In genomic region chr12:113484971-113485485, GRCm38 (mm10) we compare ENCODE assay signal across 15 mouse cellular contexts. TPM values are rescaled to one million over a fixed set of nuclear protein-coding genes. Genes with fewer than 3 reads are reported as not detected.
A peak's percentile ranks its signal among the peaks of the same experiment; 100 is the strongest.
DNase-seq lines count a peak whose midpoint lies in the region; ATAC-seq and TF ChIP-seq lines count a peak whose summit lies in the region.
"Had no signal": no experiment of that assay in that cellular context is flagged by ENCODE, and none has a peak within 500 bp of the region (broad histone marks: within the 10 kb centered on the region; RNA-seq: fewer than 3 reads in every experiment).

No protein-coding gene starts in this region.

- no peaks in the 10 kb centered on the region for H3K36me3 ChIP-seq in heart, embryonic 10.5 days
- no peaks in the 10 kb centered on the region for H3K36me3 ChIP-seq in thymus, adult 2 months (ENCODE audit: control insufficient read depth, insufficient read depth, low read length)
- H3K36me3 ChIP-seq in hindbrain, postnatal 0 days (ENCODE audit: insufficient read depth, low read length) = no peaks in the 10 kb centered on the region
- H3K36me3 ChIP-seq in hindbrain, embryonic 14.5 days (replicated peaks; ENCODE audit: control insufficient read depth, insufficient read depth) = no peaks in the 10 kb centered on the region
- H3K36me3 ChIP-seq: embryonic facial prominence, embryonic 13.5 days; heart, embryonic 15.5 days had no signal

- 32% methylated on average over 2 of the region's 2 CpGs for WGBS in heart, embryonic 10.5 days
- 10% methylated on average over 2 of the region's 2 CpGs for WGBS in thymus, adult 2 months
- 28% methylated on average over 2 of the region's 2 CpGs for WGBS in hindbrain, postnatal 0 days
- 41% methylated on average over 2 of the region's 2 CpGs for WGBS in hindbrain, embryonic 14.5 days

- peak; percentile 59; the same call in 1 of the 2 replicates for ATAC-seq in common myeloid progenitor, adult 5-6 weeks (replicated peaks; ENCODE audit: low read depth, poor library complexity, severe bottlenecking)
- ATAC-seq in hindbrain, postnatal 0 days = no peak
- no peak for ATAC-seq in hindbrain, embryonic 14.5 days (ENCODE audit: low FRiP score)
- ATAC-seq: forebrain, postnatal 0 days; midbrain, embryonic 16.5 days had no signal

- no peak overlapping the region for H3K4me2 ChIP-seq in hindbrain, postnatal 0 days (ENCODE audit: low read depth, low read length)
- H3K4me2 ChIP-seq in hindbrain, embryonic 14.5 days (replicated peaks) = no peak overlapping the region
- H3K4me2 ChIP-seq: embryonic facial prominence, embryonic 13.5 days; heart, embryonic 15.5 days had no signal

- no peak for TF ChIP-seq CTCF in thymus, adult 2 months (IDR thresholded peaks at IDR 0.05; ENCODE audit: borderline replicate concordance, control insufficient read depth, extremely low read depth, insufficient read depth, low read length, poor library complexity)
- no peak for TF ChIP-seq CTCF in hindbrain, postnatal 0 days (IDR thresholded peaks at IDR 0.05; ENCODE audit: low read depth)

- no peak overlapping the region for H3K4me3 ChIP-seq in heart, embryonic 10.5 days
- H3K4me3 ChIP-seq in thymus, adult 2 months (ENCODE audit: control insufficient read depth, insufficient read depth, low read length) = no peak overlapping the region
- no peak overlapping the region for H3K4me3 ChIP-seq in hindbrain, postnatal 0 days (ENCODE audit: low read length)
- no peak overlapping the region for H3K4me3 ChIP-seq in hindbrain, embryonic 14.5 days (replicated peaks; ENCODE audit: low read length)
- H3K4me3 ChIP-seq: embryonic facial prominence, embryonic 13.5 days; heart, embryonic 15.5 days had no signal

- no peaks in the 10 kb centered on the region for H3K4me1 ChIP-seq in heart, embryonic 10.5 days
- H3K4me1 ChIP-seq in thymus, adult 2 months (replicated peaks; ENCODE audit: control insufficient read depth, insufficient read depth, low read length) = peaks cover 4% of the 10 kb centered on the region; the same call in 1 of the 2 replicates
- no peaks in the 10 kb centered on the region for H3K4me1 ChIP-seq in hindbrain, postnatal 0 days (ENCODE audit: insufficient read depth, low read length)
- H3K4me1 ChIP-seq in hindbrain, embryonic 14.5 days (replicated peaks; ENCODE audit: control insufficient read depth, insufficient read depth, low read length) = no peaks in the 10 kb centered on the region
- H3K4me1 ChIP-seq: embryonic facial prominence, embryonic 13.5 days; heart, embryonic 15.5 days had no signal

- TF ChIP-seq POLR2A in thymus, adult 2 months (IDR thresholded peaks at IDR 0.05; ENCODE audit: control insufficient read depth, extremely low read depth, insufficient read depth, low read length, poor library complexity) = no peak

- DNase-seq in heart, embryonic 10.5 days (ENCODE audit: low spot score) = peak; percentile 22
- DNase-seq in heart, adult 8-10 months (ENCODE audit: low spot score) = no peak
- DNase-seq in thymus, adult 2 months = peak; percentile 33
- DNase-seq in thymus, adult 18-20 months = no peak
- DNase-seq in hindbrain, postnatal 0 days (ENCODE audit: low spot score) = no peak
- DNase-seq in cerebellum, adult 8-10 months = no peak
- no peak for DNase-seq in hindbrain, embryonic 14.5 days (ENCODE audit: low spot score)
- DNase-seq: forebrain, postnatal 0 days; kidney, adult 18-20 months; lung, adult 18-20 months had no signal

- H3K9me3 ChIP-seq in heart, embryonic 10.5 days = no peaks in the 10 kb centered on the region
- peaks cover 10% of the 10 kb centered on the region; the same call in 1 of the 2 replicates for H3K9me3 ChIP-seq in hindbrain, postnatal 0 days (ENCODE audit: low read length)
- H3K9me3 ChIP-seq in hindbrain, embryonic 14.5 days (ENCODE audit: control insufficient read depth, low read length) = peaks cover 10% of the 10 kb centered on the region; the same call in 1 of the 2 replicates
- H3K9me3 ChIP-seq: embryonic facial prominence, embryonic 13.5 days; heart, embryonic 15.5 days had no signal

- no peak overlapping the region for H3K9ac ChIP-seq in hindbrain, postnatal 0 days (replicated peaks; ENCODE audit: low read length)
- no peak overlapping the region for H3K9ac ChIP-seq in hindbrain, embryonic 14.5 days
- H3K9ac ChIP-seq: embryonic facial prominence, embryonic 13.5 days; forebrain, postnatal 0 days; heart, embryonic 15.5 days had no signal

- H3K27me3 ChIP-seq in heart, embryonic 10.5 days (ENCODE audit: insufficient read depth, poor library complexity, severe bottlenecking) = no peaks in the 10 kb centered on the region
- H3K27me3 ChIP-seq in thymus, adult 2 months (ENCODE audit: control insufficient read depth, insufficient read depth, low read length) = no peaks in the 10 kb centered on the region
- no peaks in the 10 kb centered on the region for H3K27me3 ChIP-seq in hindbrain, postnatal 0 days (ENCODE audit: insufficient read depth, low read length)
- no peaks in the 10 kb centered on the region for H3K27me3 ChIP-seq in hindbrain, embryonic 14.5 days (ENCODE audit: control insufficient read depth, insufficient read depth, low read length)
- H3K27me3 ChIP-seq: embryonic facial prominence, embryonic 13.5 days; heart, embryonic 15.5 days had no signal

- no peak overlapping the region for H3K27ac ChIP-seq in heart, embryonic 10.5 days
- H3K27ac ChIP-seq in thymus, adult 2 months (ENCODE audit: control insufficient read depth, insufficient read depth, low read length) = no peak overlapping the region
- H3K27ac ChIP-seq in hindbrain, postnatal 0 days = no peak overlapping the region
- no peak overlapping the region for H3K27ac ChIP-seq in hindbrain, embryonic 14.5 days
- H3K27ac ChIP-seq: embryonic facial prominence, embryonic 13.5 days; heart, embryonic 15.5 days had no signal

RNA-seq across cellular contexts. Expression of gene Adam6b, which starts 4.3 kb away (rescaled TPM):
- polyA plus RNA-seq in heart, embryonic 10.5 days (2016; fragmentation: Nextera tagmentation; extraction: Ambion mirVana) = not detected in 2 replicates
- total RNA-seq in heart, adult 8-10 months (2022) = not detected
- polyA plus RNA-seq in thymus, adult 2 months (2012; rRNA removed) = 0.11 TPM in 1 of 2 replicates, not detected in the other
- not detected in 2 replicates for total RNA-seq in common myeloid progenitor, adult 5-6 weeks (2017)
- total RNA-seq in hindbrain, postnatal 0 days (2014; rRNA removed) = not detected in 2 replicates
- not detected in 2 replicates for polyA plus RNA-seq in hindbrain, postnatal 0 days (2015; fragmentation: Nextera tagmentation; extraction: Ambion mirVana)
- polyA plus RNA-seq in hindbrain, embryonic 14.5 days (2014; fragmentation: Nextera tagmentation; extraction: Ambion mirVana) = not detected in 2 replicates
- total RNA-seq: forebrain, postnatal 0 days had no signal
- polyA plus RNA-seq: embryonic facial prominence, embryonic 13.5 days; forebrain, postnatal 0 days; heart, embryonic 15.5 days; midbrain, embryonic 16.5 days; stomach, embryonic 16.5 days had no signal

RNA-seq across cellular contexts. Expression of gene Adam6a, which starts 58.7 kb away (rescaled TPM):
- polyA plus RNA-seq in heart, embryonic 10.5 days (2016; fragmentation: Nextera tagmentation; extraction: Ambion mirVana) = not detected in 2 replicates
- total RNA-seq in heart, adult 8-10 months (2022) = not detected
- polyA plus RNA-seq in thymus, adult 2 months (2012; rRNA removed) = not detected in 2 replicates
- total RNA-seq in common myeloid progenitor, adult 5-6 weeks (2017) = not detected in 2 replicates
- not detected in 2 replicates for total RNA-seq in hindbrain, postnatal 0 days (2014; rRNA removed)
- polyA plus RNA-seq in hindbrain, postnatal 0 days (2015; fragmentation: Nextera tagmentation; extraction: Ambion mirVana) = not detected in 2 replicates
- polyA plus RNA-seq in hindbrain, embryonic 14.5 days (2014; fragmentation: Nextera tagmentation; extraction: Ambion mirVana) = not detected in 2 replicates
- total RNA-seq: forebrain, postnatal 0 days had no signal
- polyA plus RNA-seq: embryonic facial prominence, embryonic 13.5 days; forebrain, postnatal 0 days; heart, embryonic 15.5 days; midbrain, embryonic 16.5 days; stomach, embryonic 16.5 days had no signal

Comparison
In these comparisons a context has a peak if more than half of its experiments do, and no peak if none do; other contexts are left out.
1. DNase-seq: peak in heart, embryonic 10.5 days (single experiment) and thymus, adult 2 months (single experiment); none in heart, adult 8-10 months (single experiment), thymus, adult 18-20 months (0 of 2), hindbrain, postnatal 0 days (single experiment), cerebellum, adult 8-10 months (single experiment) and hindbrain, embryonic 14.5 days (single experiment).